Mouse (Mus musculus): Measurements from ENCODE around the gene Ggact. TPM values are rescaled to one million over a fixed set of nuclear protein-coding genes. Genes with fewer than 3 reads are reported as not detected.

Gene Ggact
- polyA plus RNA-seq, 1 experiment from 2014 or later: 59.3 TPM

- 75% methylated on average over 3 of the region's 3 CpGs for WGBS
- Histone ChIP-seq H3K9ac (ENCODE audit: low read length) (no peak overlapping the region), H3K27ac (replicated peaks) (no peak overlapping the region), H3K4me1 (replicated peaks; ENCODE audit: control insufficient read depth, insufficient read depth) (no peaks in the 10 kb centered on the region), H3K36me3 (ENCODE audit: control insufficient read depth, insufficient read depth, low read length) (no peaks in the 10 kb centered on the region), H3K27me3 (ENCODE audit: control insufficient read depth, insufficient read depth, low read length) (no peaks in the 10 kb centered on the region), H3K4me3 (ENCODE audit: low read depth, low read length) (no peak overlapping the region), H3K4me2 (replicated peaks; ENCODE audit: low read depth) (no peak overlapping the region), H3K9me3 (ENCODE audit: control insufficient read depth, low read length) (no peaks in the 10 kb centered on the region)
- ATAC-seq (ENCODE audit: low FRiP score, low TSS enrichment): no peak
- DNase-seq (ENCODE audit: low spot score): no peak
- no peak for TF ChIP-seq EP300 (optimal IDR thresholded peaks at IDR 0.05)
- no peak for TF ChIP-seq CTCF (IDR thresholded peaks at IDR 0.05; ENCODE audit: low read depth)
Measured at GRCm38 (mm10) chr14:122877787-122878186, 35.8 kb downstream of the Ggact start.

GRCm38 (mm10) chr14:122876723-122877122 is 36.8 kb downstream of the Ggact start:
- Histone ChIP-seq H3K27ac (replicated peaks) (no peak overlapping the region), H3K4me1 (replicated peaks; ENCODE audit: control insufficient read depth, insufficient read depth) (no peaks in the 10 kb centered on the region), H3K36me3 (ENCODE audit: control insufficient read depth, insufficient read depth, low read length) (no peaks in the 10 kb centered on the region), H3K27me3 (ENCODE audit: control insufficient read depth, insufficient read depth, low read length) (no peaks in the 10 kb centered on the region), H3K4me2 (replicated peaks; ENCODE audit: low read depth) (no peak overlapping the region), H3K4me3 (ENCODE audit: low read depth, low read length) (no peak overlapping the region), H3K9me3 (ENCODE audit: control insufficient read depth, low read length) (no peaks in the 10 kb centered on the region), H3K9ac (ENCODE audit: low read length) (no peak overlapping the region)
- DNase-seq (ENCODE audit: low spot score) (no peak), ATAC-seq (ENCODE audit: low FRiP score, low TSS enrichment) (no peak)
- WGBS: 72% methylated on average over 7 of the region's 7 CpGs
- TF ChIP-seq EP300 (optimal IDR thresholded peaks at IDR 0.05): no peak
- no peak for TF ChIP-seq CTCF (IDR thresholded peaks at IDR 0.05; ENCODE audit: low read depth)

DNA sequence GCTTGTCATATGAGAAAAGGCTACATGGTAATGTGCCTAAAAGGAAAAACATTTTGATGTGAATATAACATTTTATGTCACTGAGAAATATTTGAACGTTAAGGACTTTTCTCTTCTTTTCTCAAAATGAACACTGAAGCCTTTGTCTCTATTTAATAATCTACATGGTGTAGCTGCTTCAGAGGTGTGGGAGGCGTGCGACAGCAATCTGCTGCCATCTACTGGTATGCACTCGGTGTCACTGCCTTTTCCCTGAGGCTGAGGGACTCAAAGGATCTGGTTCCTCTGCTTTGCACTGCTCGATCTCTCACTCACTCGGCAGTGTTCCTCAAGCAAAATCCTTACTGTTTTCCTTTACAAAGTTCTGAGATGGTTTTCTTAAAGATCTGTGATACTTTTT is 37.4 kb downstream of the Ggact start:
- Histone ChIP-seq H3K9me3 (ENCODE audit: control insufficient read depth, low read length) (no peaks in the 10 kb centered on the region), H3K36me3 (ENCODE audit: control insufficient read depth, insufficient read depth, low read length) (no peaks in the 10 kb centered on the region), H3K9ac (ENCODE audit: low read length) (no peak overlapping the region), H3K27me3 (ENCODE audit: control insufficient read depth, insufficient read depth, low read length) (no peaks in the 10 kb centered on the region), H3K4me1 (replicated peaks; ENCODE audit: control insufficient read depth, insufficient read depth) (no peaks in the 10 kb centered on the region), H3K4me3 (ENCODE audit: low read depth, low read length) (no peak overlapping the region), H3K27ac (replicated peaks) (no peak overlapping the region), H3K4me2 (replicated peaks; ENCODE audit: low read depth) (no peak overlapping the region)
- peak; percentile 84; the same call in 1 of the 2 replicates for ATAC-seq (ENCODE audit: low FRiP score, low TSS enrichment)
- DNase-seq (ENCODE audit: low spot score): peak; percentile 75
- 2% methylated on average over 6 of the region's 6 CpGs for WGBS
- no peak for TF ChIP-seq EP300 (optimal IDR thresholded peaks at IDR 0.05)
- TF ChIP-seq CTCF (IDR thresholded peaks at IDR 0.05; ENCODE audit: low read depth): peak; percentile 99

- Histone ChIP-seq H3K4me3 (ENCODE audit: low read depth, low read length) (no peak overlapping the region), H3K27ac (replicated peaks) (no peak overlapping the region), H3K9ac (ENCODE audit: low read length) (no peak overlapping the region), H3K4me1 (replicated peaks; ENCODE audit: control insufficient read depth, insufficient read depth) (no peaks in the 10 kb centered on the region), H3K27me3 (ENCODE audit: control insufficient read depth, insufficient read depth, low read length) (no peaks in the 10 kb centered on the region), H3K9me3 (ENCODE audit: control insufficient read depth, low read length) (no peaks in the 10 kb centered on the region), H3K4me2 (replicated peaks; ENCODE audit: low read depth) (no peak overlapping the region), H3K36me3 (ENCODE audit: control insufficient read depth, insufficient read depth, low read length) (no peaks in the 10 kb centered on the region)
- TF ChIP-seq CTCF (IDR thresholded peaks at IDR 0.05; ENCODE audit: low read depth) (no peak), EP300 (optimal IDR thresholded peaks at IDR 0.05) (no peak)
- WGBS: 81% methylated on average over 6 of the region's 6 CpGs
- DNase-seq (ENCODE audit: low spot score) (no peak), ATAC-seq (ENCODE audit: low FRiP score, low TSS enrichment) (no peak)
Measured at GRCm38 (mm10) chr14:122875636-122876035, 37.9 kb downstream of the Ggact start.

DNA sequence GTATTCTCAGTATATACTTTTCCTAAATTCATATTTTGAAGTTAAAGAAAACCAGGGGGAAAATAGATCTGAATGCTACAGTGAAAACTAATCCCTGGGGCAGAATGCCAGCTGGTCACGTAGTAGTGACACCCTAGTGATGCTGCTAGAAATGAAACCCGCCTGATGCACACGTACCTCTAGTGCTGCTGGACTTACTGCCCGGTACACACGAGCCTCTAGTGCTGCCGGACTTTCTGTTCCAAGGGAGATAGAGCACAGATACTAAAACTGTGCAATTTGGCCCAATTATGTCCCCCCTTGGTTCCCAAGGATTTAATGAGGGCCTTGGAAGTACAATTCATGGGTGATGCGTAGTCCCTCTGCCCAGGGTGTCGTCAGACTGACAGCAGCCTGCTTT is 38.5 kb downstream of the Ggact start:
- 84% methylated on average over 8 of the region's 8 CpGs for WGBS
- Histone ChIP-seq H3K9ac (ENCODE audit: low read length) (no peak overlapping the region), H3K36me3 (ENCODE audit: control insufficient read depth, insufficient read depth, low read length) (no peaks in the 10 kb centered on the region), H3K4me2 (replicated peaks; ENCODE audit: low read depth) (no peak overlapping the region), H3K4me3 (ENCODE audit: low read depth, low read length) (no peak overlapping the region), H3K27me3 (ENCODE audit: control insufficient read depth, insufficient read depth, low read length) (no peaks in the 10 kb centered on the region), H3K4me1 (replicated peaks; ENCODE audit: control insufficient read depth, insufficient read depth) (no peaks in the 10 kb centered on the region), H3K9me3 (ENCODE audit: control insufficient read depth, low read length) (no peaks in the 10 kb centered on the region), H3K27ac (replicated peaks) (no peak overlapping the region)
- DNase-seq (ENCODE audit: low spot score): no peak
- TF ChIP-seq EP300 (optimal IDR thresholded peaks at IDR 0.05) (no peak), CTCF (IDR thresholded peaks at IDR 0.05; ENCODE audit: low read depth) (no peak)
- ATAC-seq (ENCODE audit: low FRiP score, low TSS enrichment): no peak

- Histone ChIP-seq H3K36me3 (ENCODE audit: control insufficient read depth, insufficient read depth, low read length) (no peaks in the 10 kb centered on the region), H3K4me3 (ENCODE audit: low read depth, low read length) (no peak overlapping the region), H3K4me1 (replicated peaks; ENCODE audit: control insufficient read depth, insufficient read depth) (no peaks in the 10 kb centered on the region), H3K27ac (replicated peaks) (no peak overlapping the region), H3K4me2 (replicated peaks; ENCODE audit: low read depth) (no peak overlapping the region), H3K9ac (ENCODE audit: low read length) (no peak overlapping the region), H3K9me3 (ENCODE audit: control insufficient read depth, low read length) (no peaks in the 10 kb centered on the region), H3K27me3 (ENCODE audit: control insufficient read depth, insufficient read depth, low read length) (no peaks in the 10 kb centered on the region)
- 61% methylated on average over 6 of the region's 6 CpGs for WGBS
- no peak for ATAC-seq (ENCODE audit: low FRiP score, low TSS enrichment)
- TF ChIP-seq EP300 (optimal IDR thresholded peaks at IDR 0.05) (no peak), CTCF (IDR thresholded peaks at IDR 0.05; ENCODE audit: low read depth) (no peak)
- no peak for DNase-seq (ENCODE audit: low spot score)
Measured at GRCm38 (mm10) chr14:122872612-122873011, 40.9 kb downstream of the Ggact start.
